Mouse (Mus musculus) heart, embryonic 16.5 days (tissue): ENCODE data around the gene Prpf6. TPM values are rescaled to one million over a fixed set of nuclear protein-coding genes. Genes with fewer than 3 reads are reported as not detected.
A peak's percentile ranks its signal among the peaks of the same experiment; 100 is the strongest.

Source experiments
- ATAC-seq: fragments of 200-750 bp; cut with Nextera tagmentation; replicated peaks from 2 replicates; pipeline ENCODE4 v1.8.0; 2017; ENCODE audit warnings: moderate number of reproducible peaks; ENCODE audit not compliant: insufficient read depth, low FRiP score; ENCODE audit errors: extremely low read depth
- H3K27ac ChIP-seq: fragments of 300-500 bp; sonication (generic); 2 replicates; pipeline ENCODE4 v1.5.1; 2014; ENCODE audit warnings: mild to moderate bottlenecking, low read length, control low read depth, moderate library complexity
- H3K27me3 ChIP-seq: fragments of 300-500 bp; sonication (generic); 2 replicates; pipeline ENCODE4 v1.6.1; 2014; ENCODE audit warnings: low read length, mixed read lengths; ENCODE audit not compliant: control insufficient read depth, insufficient read depth
- H3K36me3 ChIP-seq: fragments of 300-500 bp; sonication (generic); 2 replicates; pipeline ENCODE4 v1.6.1; 2014; ENCODE audit not compliant: control insufficient read depth, insufficient read depth
- H3K4me1 ChIP-seq: fragments of 300-500 bp; sonication (generic); 2 replicates; pipeline ENCODE4 v1.6.1; 2014; ENCODE audit warnings: low read length, mixed read lengths; ENCODE audit not compliant: control insufficient read depth, insufficient read depth
- H3K4me2 ChIP-seq: fragments of 300-500 bp; sonication (generic); 2 replicates; pipeline ENCODE4 v1.6.1; 2014; ENCODE audit warnings: low read depth, mild to moderate bottlenecking, control low read depth, low read length
- H3K4me3 ChIP-seq: fragments of 300-500 bp; sonication (generic); 2 replicates; pipeline ENCODE4 v1.5.1; 2014; ENCODE audit warnings: mild to moderate bottlenecking, control low read depth, low read length
- H3K9ac ChIP-seq: fragments of 300-500 bp; sonication (generic); 2 replicates; pipeline ENCODE4 v1.6.1; 2014; ENCODE audit warnings: low read length, control low read depth
- H3K9me3 ChIP-seq: fragments of 300-500 bp; sonication (generic); replicated peaks from 2 replicates; pipeline ENCODE4 v1.6.1; 2016; ENCODE audit warnings: low read length; ENCODE audit not compliant: control insufficient read depth
- WGBS: fragments of 180-500 bp; shearing (Covaris S2); extraction: QIAGEN DNeasy Blood & Tissue Kit; methylation state at CpG from one replicate; pipeline ENCODE4 v1.1.7; 2014; 5-methylcytosine and 5-hydroxymethylcytosine counted together
- polyA plus RNA-seq: library from polyadenylated mRNA; unstranded; fragments of >200 nt; fragmentation: Nextera tagmentation; extraction: Ambion mirVana; gene quantifications from 2 replicates; pipeline ENCODE4 v1.2.1, GENCODE M21; 2015

Prpf6 gene
- polyA plus RNA-seq, 1 experiment from 2014 or later, result 47.4 TPM

GRCm38 (mm10) chr2:181592231-181593041, 768 bp downstream of the Prpf6 start, which contains the start of gene Zfp512b:
Gene Zfp512b, minus strand, starts transcription at chr2:181592803.
- H3K4me2 ChIP-seq, result peak within 1 kb of the TSS; percentile 71
- under 1% methylated on average over 88 of the region's 97 CpGs for WGBS
- peak; percentile 80 for ATAC-seq

GRCm38 (mm10) chr2:181593042-181593421, 1.4 kb downstream of the Prpf6 start:
- WGBS, result 4% methylated on average over 6 of the region's 6 CpGs
- ATAC-seq, result peak; percentile 9; the same call in 1 of the 2 replicates
- peak overlapping the region; percentile 81 for H3K27ac ChIP-seq

More at GRCm38 (mm10) chr2:181592231-181593041, 768 bp downstream of the Prpf6 start, which contains the start of gene Zfp512b:
- Histone ChIP-seq H3K4me3 (peak within 1 kb of the TSS; percentile 95), H3K4me1 (peaks cover 10% of the 10 kb centered on the region), H3K36me3 (peaks cover 13% of the 10 kb centered on the region), H3K27me3 (no peaks in the 10 kb centered on the region), H3K9ac (peak within 1 kb of the TSS; percentile 88), H3K9me3 (no peaks in the 10 kb centered on the region), H3K27ac (peak within 1 kb of the TSS; percentile 81)

GRCm38 (mm10) chr2:181593937-181594336, 2.3 kb downstream of the Prpf6 start:
- Histone ChIP-seq H3K4me3 (no peak overlapping the region), H3K9ac (no peak overlapping the region), H3K9me3 (no peaks in the 10 kb centered on the region), H3K36me3 (peaks cover 6% of the 10 kb centered on the region; the same call in 1 of the 2 replicates), H3K27ac (no peak overlapping the region), H3K4me2 (no peak overlapping the region), H3K27me3 (no peaks in the 10 kb centered on the region), H3K4me1 (peaks cover 14% of the 10 kb centered on the region)
- ATAC-seq, result no peak

More at GRCm38 (mm10) chr2:181593042-181593421, 1.4 kb downstream of the Prpf6 start:
- Histone ChIP-seq H3K9ac (peak overlapping the region; percentile 88), H3K4me1 (peaks cover 10% of the 10 kb centered on the region), H3K27me3 (no peaks in the 10 kb centered on the region), H3K4me3 (peak overlapping the region; percentile 95), H3K4me2 (peak overlapping the region; percentile 71), H3K36me3 (peaks cover 9% of the 10 kb centered on the region), H3K9me3 (no peaks in the 10 kb centered on the region)

- H3K4me3 ChIP-seq, result no peak overlapping the region
Measured at GRCm38 (mm10) chr2:181594946-181595696, 3.5 kb downstream of the Prpf6 start.

GRCm38 (mm10) chr2:181596221-181596960, 4.7 kb downstream of the Prpf6 start:
- no peaks in the 10 kb centered on the region for H3K27me3 ChIP-seq
- ATAC-seq, result no peak

More at GRCm38 (mm10) chr2:181594946-181595696, 3.5 kb downstream of the Prpf6 start:
- Histone ChIP-seq H3K9ac (no peak overlapping the region), H3K27ac (no peak overlapping the region), H3K4me1 (peaks cover 14% of the 10 kb centered on the region), H3K36me3 (no peaks in the 10 kb centered on the region), H3K27me3 (no peaks in the 10 kb centered on the region), H3K4me2 (no peak overlapping the region), H3K9me3 (no peaks in the 10 kb centered on the region)
- no peak for ATAC-seq
- WGBS, result 67% methylated on average over 4 of the region's 4 CpGs

GRCm38 (mm10) chr2:181597378-181598061, 5.9 kb downstream of the Prpf6 start:
- Histone ChIP-seq H3K4me2 (no peak overlapping the region), H3K9me3 (no peaks in the 10 kb centered on the region), H3K4me3 (no peak overlapping the region), H3K27ac (no peak overlapping the region), H3K4me1 (peaks cover 17% of the 10 kb centered on the region), H3K9ac (no peak overlapping the region), H3K36me3 (no peaks in the 10 kb centered on the region), H3K27me3 (no peaks in the 10 kb centered on the region)
- ATAC-seq, result no peak
- WGBS, result 66% methylated on average over 7 of the region's 7 CpGs

More at GRCm38 (mm10) chr2:181596221-181596960, 4.7 kb downstream of the Prpf6 start:
- no peak overlapping the region for H3K4me2 ChIP-seq
- H3K4me3 ChIP-seq, result no peak overlapping the region
- H3K9me3 ChIP-seq, result no peaks in the 10 kb centered on the region
- no peak overlapping the region for H3K27ac ChIP-seq
- WGBS, result 56% methylated on average over 6 of the region's 6 CpGs
- H3K4me1 ChIP-seq, result peaks cover 16% of the 10 kb centered on the region
- H3K9ac ChIP-seq, result no peak overlapping the region
- H3K36me3 ChIP-seq, result no peaks in the 10 kb centered on the region

GRCm38 (mm10) chr2:181598454-181599351, 7.0 kb downstream of the Prpf6 start, which contains the start of gene Samd10:
Gene Samd10, minus strand, starts transcription at chr2:181599212.
- peak within 1 kb of the TSS; percentile 97 for H3K4me2 ChIP-seq
- peak; percentile 29 for ATAC-seq
- peak within 1 kb of the TSS; percentile 73 for H3K27ac ChIP-seq
- 3% methylated on average over 71 of the region's 71 CpGs for WGBS
- peak within 1 kb of the TSS; percentile 91 for H3K9ac ChIP-seq
- peaks cover 15% of the 10 kb centered on the region for H3K4me1 ChIP-seq
- peak within 1 kb of the TSS; percentile 86 for H3K4me3 ChIP-seq
- H3K36me3 ChIP-seq, result no peaks in the 10 kb centered on the region
- no peaks in the 10 kb centered on the region for H3K27me3 ChIP-seq
- no peaks in the 10 kb centered on the region for H3K9me3 ChIP-seq
